Mouse (Mus musculus) erythroblast, embryonic 14.5 days (primary cell): ENCODE data around the gene Vamp2.

ENCODE experiments used
- GATA1 ChIP-seq: IDR thresholded peaks from 2 replicates; pipeline ENCODE4 v1.6.1; 2012; ENCODE audit warnings: low read length, inconsistent platforms, mixed read lengths
- TAL1 ChIP-seq: IDR thresholded peaks from 3 replicates; pipeline ENCODE4 v1.6.1; 2012; ENCODE audit warnings: low read length, inconsistent platforms, mixed read lengths

DNA sequence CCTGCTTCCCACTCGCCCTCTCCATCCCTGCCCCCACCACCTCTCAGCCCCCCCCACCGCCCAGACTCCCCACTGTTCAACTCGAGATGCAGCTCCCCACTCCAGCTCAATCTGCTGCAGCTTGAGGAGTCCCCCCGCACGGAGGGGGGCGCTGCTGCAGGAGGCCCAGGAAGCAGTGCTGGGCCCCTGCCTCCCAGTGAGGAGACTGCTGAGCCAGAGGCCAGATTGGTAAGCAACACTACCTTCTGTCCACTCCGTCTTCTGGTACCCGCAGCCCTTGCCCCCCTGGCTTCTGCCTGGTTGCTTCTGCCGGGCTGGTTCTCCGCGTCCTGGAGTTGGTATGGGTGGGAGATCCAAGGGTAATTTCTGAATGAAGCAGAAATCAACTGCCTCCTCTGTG lies 18.6 kb downstream of the Vamp2 start:
- TF ChIP-seq GATA1 (no peak), TAL1 (no peak)
